In genomic region chr10:87492661-87493551, GRCm38 (mm10) we compare ENCODE assay signal across 9 mouse cellular contexts. TPM values are rescaled to one million over a fixed set of nuclear protein-coding genes. Genes with fewer than 3 reads are reported as not detected.
DNase-seq lines count a peak whose midpoint lies in the region; ATAC-seq and TF ChIP-seq lines count a peak whose summit lies in the region.
"Had no signal": no experiment of that assay in that cellular context is flagged by ENCODE, and none has a peak within 500 bp of the region (broad histone marks: within the 10 kb centered on the region; RNA-seq: fewer than 3 reads in every experiment).

No protein-coding gene starts in this region.

- DNase-seq in lung, adult 2 months = no peak
- DNase-seq in embryonic facial prominence, embryonic 11.5 days (ENCODE audit: low spot score) = peak; percentile 72
- DNase-seq in heart, embryonic 10.5 days (ENCODE audit: low spot score) = peak; percentile 78
- DNase-seq in kidney, adult 9 months = peak; percentile 66

- peak overlapping the region; percentile 34 for H3K9ac ChIP-seq in lung, embryonic 15.5 days
- H3K9ac ChIP-seq in embryonic facial prominence, embryonic 11.5 days (replicated peaks; ENCODE audit: low read length) = peak overlapping the region; percentile 62
- H3K9ac ChIP-seq in limb, embryonic 15.5 days = 0 out of 2 replicates have a peak overlapping the region, but pooled peaks have one; percentile 1

- no peak overlapping the region for H3K27ac ChIP-seq in lung, embryonic 15.5 days
- peak overlapping the region; percentile 47; the same call in 1 of the 2 replicates for H3K27ac ChIP-seq in embryonic facial prominence, embryonic 11.5 days (replicated peaks; ENCODE audit: low read depth, low read length)
- H3K27ac ChIP-seq in heart, embryonic 10.5 days = no peak overlapping the region
- no peak overlapping the region for H3K27ac ChIP-seq in limb, embryonic 15.5 days
- H3K27ac ChIP-seq in olfactory bulb, adult 2 months (ENCODE audit: insufficient read depth, low read depth, low read length) = peak overlapping the region; percentile 52; the same call in 1 of the 2 replicates

- H3K4me2 ChIP-seq in lung, embryonic 15.5 days = peak overlapping the region; percentile 99
- peak overlapping the region; percentile 98 for H3K4me2 ChIP-seq in embryonic facial prominence, embryonic 11.5 days (ENCODE audit: low read depth, low read length)
- H3K4me2 ChIP-seq in limb, embryonic 15.5 days = peak overlapping the region; percentile 99

- TF ChIP-seq CTCF in lung, adult 2 months (IDR thresholded peaks at IDR 0.05; ENCODE audit: insufficient read depth, low read length) = no peak
- no peak for TF ChIP-seq CTCF in olfactory bulb, adult 2 months (IDR thresholded peaks at IDR 0.05; ENCODE audit: insufficient read depth, low read depth, low read length)

- ATAC-seq in lung, embryonic 15.5 days (ENCODE audit: borderline replicate concordance, extremely low read depth, low FRiP score, low TSS enrichment) = peak; percentile 77; the same call in 1 of the 2 replicates
- peak; percentile 27; the same call in 1 of the 2 replicates for ATAC-seq in embryonic facial prominence, embryonic 11.5 days (replicated peaks; ENCODE audit: insufficient number of reproducible peaks, low FRiP score, low TSS enrichment, low read depth)
- no peak for ATAC-seq in limb, embryonic 15.5 days (ENCODE audit: insufficient number of reproducible peaks, low FRiP score, low TSS enrichment, low read depth)
- no peak for ATAC-seq in monocyte, adult 5-6 weeks (replicated peaks; ENCODE audit: insufficient number of reproducible peaks, low FRiP score, low TSS enrichment, poor library complexity, severe bottlenecking)

- under 1% methylated on average over 89 of the region's 90 CpGs for WGBS in lung, embryonic 15.5 days
- under 1% methylated on average over 87 of the region's 90 CpGs for WGBS in lung, adult 2 months
- WGBS in embryonic facial prominence, embryonic 11.5 days = under 1% methylated on average over 78 of the region's 90 CpGs
- WGBS in heart, embryonic 10.5 days = under 1% methylated on average over 81 of the region's 90 CpGs
- under 1% methylated on average over 78 of the region's 90 CpGs for WGBS in limb, embryonic 15.5 days
- WGBS in olfactory bulb, adult 2 months = under 1% methylated on average over 80 of the region's 90 CpGs

- no peaks in the 10 kb centered on the region for H3K36me3 ChIP-seq in lung, embryonic 15.5 days
- no peaks in the 10 kb centered on the region for H3K36me3 ChIP-seq in embryonic facial prominence, embryonic 11.5 days (replicated peaks; ENCODE audit: control insufficient read depth, insufficient read depth, low read depth, low read length)
- H3K36me3 ChIP-seq in heart, embryonic 10.5 days = no peaks in the 10 kb centered on the region
- no peaks in the 10 kb centered on the region for H3K36me3 ChIP-seq in limb, embryonic 15.5 days

- H3K9me3 ChIP-seq in lung, embryonic 15.5 days = no peaks in the 10 kb centered on the region
- H3K9me3 ChIP-seq in embryonic facial prominence, embryonic 11.5 days (replicated peaks; ENCODE audit: control insufficient read depth, low read length) = no peaks in the 10 kb centered on the region
- no peaks in the 10 kb centered on the region for H3K9me3 ChIP-seq in heart, embryonic 10.5 days
- H3K9me3 ChIP-seq in limb, embryonic 15.5 days = no peaks in the 10 kb centered on the region; the same call in 1 of the 2 replicates

- TF ChIP-seq POLR2A in lung, adult 2 months (IDR thresholded peaks at IDR 0.05; ENCODE audit: borderline replicate concordance, extremely low read depth, low read depth, low read length) = no peak
- TF ChIP-seq POLR2A in olfactory bulb, adult 2 months (IDR thresholded peaks at IDR 0.05; ENCODE audit: insufficient read depth, low read depth, low read length) = no peak

- H3K27me3 ChIP-seq in lung, embryonic 15.5 days = peaks cover 95% of the 10 kb centered on the region
- peaks cover 61% of the 10 kb centered on the region for H3K27me3 ChIP-seq in embryonic facial prominence, embryonic 11.5 days (ENCODE audit: control insufficient read depth, insufficient read depth, low read length)
- H3K27me3 ChIP-seq in heart, embryonic 10.5 days (ENCODE audit: insufficient read depth, poor library complexity, severe bottlenecking) = peaks cover 96% of the 10 kb centered on the region
- peaks cover 89% of the 10 kb centered on the region for H3K27me3 ChIP-seq in limb, embryonic 15.5 days

- H3K4me3 ChIP-seq in lung, embryonic 15.5 days = peak overlapping the region; percentile 56
- H3K4me3 ChIP-seq in lung, adult 2 months (replicated peaks; ENCODE audit: extremely low read depth, low read depth, low read length) = no peak overlapping the region
- peak overlapping the region; percentile 62 for H3K4me3 ChIP-seq in embryonic facial prominence, embryonic 11.5 days (ENCODE audit: low read depth, low read length)
- H3K4me3 ChIP-seq in heart, embryonic 10.5 days = peak overlapping the region; percentile 70
- H3K4me3 ChIP-seq in limb, embryonic 15.5 days = peak overlapping the region; percentile 55
- H3K4me3 ChIP-seq in olfactory bulb, adult 2 months (ENCODE audit: insufficient read depth, low read depth, low read length) = peak overlapping the region; percentile 71

- peaks cover 20% of the 10 kb centered on the region; the same call in 1 of the 2 replicates for H3K4me1 ChIP-seq in lung, embryonic 15.5 days
- H3K4me1 ChIP-seq in lung, adult 2 months (ENCODE audit: control insufficient read depth, insufficient read depth, low read length) = no peaks in the 10 kb centered on the region; the same call in 1 of the 2 replicates
- no peaks in the 10 kb centered on the region for H3K4me1 ChIP-seq in embryonic facial prominence, embryonic 11.5 days (ENCODE audit: control insufficient read depth, insufficient read depth, low read length)
- peaks cover 19% of the 10 kb centered on the region for H3K4me1 ChIP-seq in heart, embryonic 10.5 days
- peaks cover 30% of the 10 kb centered on the region for H3K4me1 ChIP-seq in limb, embryonic 15.5 days
- peaks cover 26% of the 10 kb centered on the region for H3K4me1 ChIP-seq in olfactory bulb, adult 2 months (ENCODE audit: control insufficient read depth, insufficient read depth, low read length)

RNA-seq across cellular contexts. Expression of gene Ascl1, which starts 0.6 kb away (rescaled TPM):
- polyA plus RNA-seq in lung, embryonic 15.5 days (2015; fragmentation: Nextera tagmentation; extraction: Ambion mirVana) = 2.4 and 3.5 TPM in 2 replicates
- 0.98 and 1.5 TPM in 2 replicates for polyA plus RNA-seq in lung, adult 2 months (2012; rRNA removed)
- 10.6 and 11.1 TPM in 2 replicates for polyA plus RNA-seq in embryonic facial prominence, embryonic 11.5 days (2014; fragmentation: Nextera tagmentation; extraction: Ambion mirVana)
- 0.92 TPM in 1 of 2 replicates, not detected in the other for polyA plus RNA-seq in heart, embryonic 10.5 days (2016; fragmentation: Nextera tagmentation; extraction: Ambion mirVana)
- polyA plus RNA-seq in limb, embryonic 15.5 days (2015; fragmentation: Nextera tagmentation; extraction: Ambion mirVana) = 0.19 and 0.36 TPM in 2 replicates
- polyA plus RNA-seq in olfactory bulb, adult 2 months (2012; ENCODE audit: insufficient read depth, insufficient read length, low replicate concordance, missing spikeins) = not detected in 2 replicates
- total RNA-seq in monocyte, adult 5-6 weeks (2017) = not detected in 3 replicates
- total RNA-seq: MEL had no signal

RNA-seq across cellular contexts. Expression of gene Pah, which starts 28.7 kb away (rescaled TPM):
- 0.19 and 0.34 TPM in 2 replicates for polyA plus RNA-seq in lung, embryonic 15.5 days (2015; fragmentation: Nextera tagmentation; extraction: Ambion mirVana)
- 0.25 TPM in 1 of 2 replicates, not detected in the other for polyA plus RNA-seq in lung, adult 2 months (2012; rRNA removed)
- polyA plus RNA-seq in embryonic facial prominence, embryonic 11.5 days (2014; fragmentation: Nextera tagmentation; extraction: Ambion mirVana) = not detected in 2 replicates
- 0.55 TPM in 1 of 2 replicates, not detected in the other for polyA plus RNA-seq in heart, embryonic 10.5 days (2016; fragmentation: Nextera tagmentation; extraction: Ambion mirVana)
- not detected in 2 replicates for polyA plus RNA-seq in limb, embryonic 15.5 days (2015; fragmentation: Nextera tagmentation; extraction: Ambion mirVana)
- not detected in 2 replicates for polyA plus RNA-seq in olfactory bulb, adult 2 months (2012; ENCODE audit: insufficient read depth, insufficient read length, low replicate concordance, missing spikeins)
- total RNA-seq in monocyte, adult 5-6 weeks (2017) = not detected in 3 replicates
- total RNA-seq: MEL had no signal

Comparison
In these comparisons a context has a peak if more than half of its experiments do, and no peak if none do; other contexts are left out.
1. ATAC-seq: peak in lung, embryonic 15.5 days (single experiment) and embryonic facial prominence, embryonic 11.5 days (single experiment); none in limb, embryonic 15.5 days (single experiment) and monocyte, adult 5-6 weeks (single experiment).
2. H3K27ac ChIP-seq: peak in embryonic facial prominence, embryonic 11.5 days (single experiment) and olfactory bulb, adult 2 months (single experiment); none in lung, embryonic 15.5 days (single experiment), heart, embryonic 10.5 days (single experiment) and limb, embryonic 15.5 days (single experiment).
3. H3K9ac ChIP-seq: peak in every context shown above with its lines; median percentile 62 in embryonic facial prominence, embryonic 11.5 days; 34 in lung, embryonic 15.5 days; 1 in limb, embryonic 15.5 days.
4. Peak in every context shown above with its lines, with median percentiles within 50 percentile points of each other: H3K4me2 ChIP-seq.